Comparison of ENCODE assay signal across 20 mouse cellular contexts in genomic region chr9:119353926-119354325, GRCm38 (mm10). TPM values are rescaled to one million over a fixed set of nuclear protein-coding genes. Genes with fewer than 3 reads are reported as not detected.
"Had no signal": no experiment of that assay in that cellular context is flagged by ENCODE, and none has a peak within 500 bp of the region (broad histone marks: within the 10 kb centered on the region; RNA-seq: fewer than 3 reads in every experiment).

No protein-coding gene starts in this region.

- H3K27ac ChIP-seq: limb, embryonic 13.5 days; liver, embryonic 15.5 days; midbrain, embryonic 12.5 days; stomach, embryonic 15.5 days had no signal

- H3K9ac ChIP-seq: limb, embryonic 13.5 days; liver, embryonic 15.5 days; lung, embryonic 14.5 days; midbrain, embryonic 12.5 days; stomach, embryonic 15.5 days had no signal

- H3K27me3 ChIP-seq: limb, embryonic 13.5 days; midbrain, embryonic 12.5 days; stomach, embryonic 15.5 days had no signal

- H3K4me2 ChIP-seq: limb, embryonic 13.5 days; liver, embryonic 11.5 days; liver, embryonic 15.5 days; lung, embryonic 14.5 days; midbrain, embryonic 12.5 days; stomach, embryonic 15.5 days had no signal

- H3K4me3 ChIP-seq: limb, embryonic 13.5 days; liver, embryonic 15.5 days; megakaryocyte, embryonic 14.5 days; midbrain, embryonic 12.5 days; stomach, embryonic 15.5 days had no signal

- DNase-seq: layer of hippocampus, adult 9-11 months; layer of hippocampus, postnatal 36 days; left cerebral cortex, postnatal 4 days; lung, embryonic 14.5 days; lung, postnatal 10 days; lung, postnatal 4 days; right cerebral cortex, postnatal 14 days; thymus, postnatal 36 days had no signal

- ATAC-seq: hindbrain, embryonic 16.5 days; inflammation-experienced regulatory T-cells, adult 6 months; intestine, postnatal 0 days had no signal

- H3K9me3 ChIP-seq: limb, embryonic 13.5 days; liver, embryonic 15.5 days; megakaryocyte, embryonic 14.5 days; midbrain, embryonic 12.5 days; stomach, embryonic 15.5 days had no signal

- H3K4me1 ChIP-seq: midbrain, embryonic 12.5 days had no signal

RNA-seq across cellular contexts. Expression of gene Slc22a14, which starts 11.4 kb away (rescaled TPM):
- total RNA-seq: layer of hippocampus, adult 18-20 months; layer of hippocampus, postnatal 36 days; left cerebral cortex, postnatal 4 days; midbrain, postnatal 0 days had no signal
- polyA plus RNA-seq: inflammation-experienced regulatory T-cells, adult 6 months; intestine, postnatal 0 days; liver, embryonic 11.5 days; lung, embryonic 14.5 days; midbrain, embryonic 12.5 days; midbrain, postnatal 0 days; neural tube, embryonic 14.5 days had no signal
